Mouse (Mus musculus) spleen, postnatal 4 days (tissue): ENCODE results near the gene Hebp1.

Experiments used
- DNase-seq, 2 experiments: peaks; one replicate each; pipeline ENCODE4 v3.0.0; 2022; ENCODE audit warnings: low spot score in 2 of 2

Hebp1 gene

GRCm38 (mm10) chr6:135162311-135162710 lies 35.5 kb downstream of the Hebp1 start:
- DNase-seq, result no peak

- DNase-seq, result no peak
These were observed 36.5 kb downstream of the Hebp1 start for GRCm38 (mm10) chr6:135161356-135161755.

- DNase-seq, result no peak
These were observed 39.3 kb downstream of the Hebp1 start for GRCm38 (mm10) chr6:135158509-135158908.

- no peak for DNase-seq
These were observed 40.3 kb downstream of the Hebp1 start for GRCm38 (mm10) chr6:135157496-135157895.

- no peak for DNase-seq
These were observed 41.2 kb downstream of the Hebp1 start for GRCm38 (mm10) chr6:135156597-135156996.

- DNase-seq, result no peak
These were observed 44.1 kb downstream of the Hebp1 start for GRCm38 (mm10) chr6:135153719-135154118.

- no peak for DNase-seq
These were observed 47.5 kb downstream of the Hebp1 start for GRCm38 (mm10) chr6:135150311-135150710.

- no peak for DNase-seq
These were observed 48.1 kb downstream of the Hebp1 start for GRCm38 (mm10) chr6:135149722-135150121.

GRCm38 (mm10) chr6:135149175-135149574 lies 48.6 kb downstream of the Hebp1 start:
- DNase-seq, result no peak

- DNase-seq, result no peak
These were observed 49.3 kb downstream of the Hebp1 start for GRCm38 (mm10) chr6:135148506-135148905.

- no peak for DNase-seq
These were observed 51.8 kb downstream of the Hebp1 start for GRCm38 (mm10) chr6:135145976-135146375.

GRCm38 (mm10) chr6:135144516-135144915 lies 53.3 kb downstream of the Hebp1 start:
- DNase-seq, result no peak

- no peak for DNase-seq
These were observed 54.7 kb downstream of the Hebp1 start for GRCm38 (mm10) chr6:135143151-135143550.

- no peak for DNase-seq
These were observed 56.2 kb downstream of the Hebp1 start for GRCm38 (mm10) chr6:135141451-135142147.

GRCm38 (mm10) chr6:135138746-135139145 lies 59.1 kb downstream of the Hebp1 start:
- no peak for DNase-seq

GRCm38 (mm10) chr6:135138207-135138606 lies 59.6 kb downstream of the Hebp1 start:
- no peak for DNase-seq

GRCm38 (mm10) chr6:135137736-135138135 lies 60.1 kb downstream of the Hebp1 start:
- no peak for DNase-seq

GRCm38 (mm10) chr6:135136439-135137161 lies 61.2 kb downstream of the Hebp1 start:
- no peak for DNase-seq

- DNase-seq, result no peak
These were observed 62.1 kb downstream of the Hebp1 start for GRCm38 (mm10) chr6:135135735-135136134.

GRCm38 (mm10) chr6:135133486-135133885 lies 64.3 kb downstream of the Hebp1 start:
- DNase-seq, result no peak

- no peak for DNase-seq
These were observed 64.7 kb downstream of the Hebp1 start for GRCm38 (mm10) chr6:135133086-135133485.

- no peak for DNase-seq
These were observed 73.0 kb downstream of the Hebp1 start for GRCm38 (mm10) chr6:135124755-135125380.

- DNase-seq, result no peak
These were observed 79.6 kb downstream of the Hebp1 start, which contains the start of gene Gprc5d for GRCm38 (mm10) chr6:135118183-135118582. Gprc5d (minus strand) TSS chr6:135118283.
